Mouse (Mus musculus): Measurements from ENCODE around the gene Rnf169. TPM values are rescaled to one million over a fixed set of nuclear protein-coding genes. Genes with fewer than 3 reads are reported as not detected.

Rnf169 gene
- total and polyA plus RNA-seq, 2 experiments from 2014 or later = 3.6 to 17.1 TPM

DNA sequence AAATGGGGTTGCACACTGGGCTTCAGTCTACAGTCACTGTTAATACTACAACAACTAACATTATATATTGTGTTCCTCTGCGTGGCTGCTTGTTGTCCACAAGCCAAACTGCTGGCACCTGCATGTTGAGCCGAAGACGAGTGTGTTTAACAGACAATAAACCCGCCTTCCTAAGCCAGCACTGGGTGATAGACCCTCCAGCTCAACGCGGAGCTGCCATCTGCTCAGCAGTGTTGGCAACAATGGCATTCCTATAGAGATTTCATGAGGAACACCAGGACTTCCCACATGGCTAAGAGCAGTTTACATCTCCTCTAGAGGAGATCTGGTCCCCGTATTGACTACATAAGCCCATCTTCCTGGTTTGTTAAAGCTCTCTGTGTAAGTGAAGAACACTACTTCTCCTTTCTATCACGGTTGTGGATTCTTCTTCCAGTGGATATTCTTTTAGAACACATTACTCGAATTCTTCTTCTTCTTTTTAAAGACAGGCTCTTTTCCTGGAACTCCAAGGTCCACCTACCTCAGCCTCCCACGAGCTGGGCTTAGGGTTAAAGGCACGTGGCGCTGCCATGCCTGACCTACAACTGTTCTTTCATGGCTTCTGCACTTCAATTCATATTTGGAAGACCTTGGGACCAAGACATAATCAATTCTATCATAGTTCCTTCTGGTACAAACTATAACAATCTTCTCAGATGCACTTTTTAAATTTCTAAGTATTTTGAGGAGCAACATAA, 22.9 kb downstream of the Rnf169 start:
- no peak overlapping the region for H3K27ac ChIP-seq (ENCODE audit: low read depth, low read length)
- 79% methylated on average over 12 of the region's 12 CpGs for WGBS
- no peak for ATAC-seq (ENCODE audit: low FRiP score)
- no peak for TF ChIP-seq CTCF (IDR thresholded peaks at IDR 0.05)
- no peaks in the 10 kb centered on the region for H3K36me3 ChIP-seq (ENCODE audit: insufficient read depth, low read length)
- no peaks in the 10 kb centered on the region for H3K9me3 ChIP-seq (ENCODE audit: low read length)
- H3K9ac ChIP-seq (replicated peaks; ENCODE audit: low read length, poor library complexity, severe bottlenecking) = no peak overlapping the region
- no peak for DNase-seq (ENCODE audit: low spot score)
- H3K27me3 ChIP-seq (ENCODE audit: insufficient read depth, low read length) = no peaks in the 10 kb centered on the region
- H3K4me1 ChIP-seq (ENCODE audit: insufficient read depth, low read length) = peaks cover under 1% of the 10 kb centered on the region; the same call in 1 of the 2 replicates
- no peak overlapping the region for H3K4me3 ChIP-seq (ENCODE audit: low read depth, low read length)
- H3K4me2 ChIP-seq (ENCODE audit: low read depth, low read length, poor library complexity, severe bottlenecking) = no peak overlapping the region

DNA sequence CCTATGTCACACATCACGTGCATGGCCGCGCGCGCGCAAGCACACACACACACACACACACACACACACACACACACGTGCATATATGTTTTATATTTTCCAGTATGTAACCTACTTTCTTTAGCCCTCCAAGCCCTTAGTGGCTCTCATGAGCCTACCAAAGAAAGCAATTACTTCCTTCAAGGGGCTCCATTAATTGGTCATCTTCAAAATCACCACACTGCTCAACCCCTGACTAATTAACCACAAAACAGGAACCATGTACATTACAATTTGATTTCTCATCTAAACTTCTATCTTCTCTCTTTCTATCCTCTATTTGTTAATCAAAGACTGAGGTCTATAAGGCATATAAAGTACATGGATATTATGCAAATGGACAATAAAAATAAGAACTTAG, 24.2 kb downstream of the Rnf169 start:
- ATAC-seq (ENCODE audit: low FRiP score) (no peak), DNase-seq (ENCODE audit: low spot score) (no peak)
- no peaks in the 10 kb centered on the region for H3K36me3 ChIP-seq (ENCODE audit: insufficient read depth, low read length)
- WGBS = 95% methylated on average over 7 of the region's 7 CpGs
- H3K27me3 ChIP-seq (ENCODE audit: insufficient read depth, low read length) = no peaks in the 10 kb centered on the region
- no peak overlapping the region for H3K4me2 ChIP-seq (ENCODE audit: low read depth, low read length, poor library complexity, severe bottlenecking)
- H3K4me1 ChIP-seq (ENCODE audit: insufficient read depth, low read length) = no peaks in the 10 kb centered on the region
- H3K27ac ChIP-seq (ENCODE audit: low read depth, low read length) = no peak overlapping the region
- no peak overlapping the region for H3K4me3 ChIP-seq (ENCODE audit: low read depth, low read length)
- no peak for TF ChIP-seq CTCF (IDR thresholded peaks at IDR 0.05)
- H3K9ac ChIP-seq (replicated peaks; ENCODE audit: low read length, poor library complexity, severe bottlenecking) = no peak overlapping the region
- no peaks in the 10 kb centered on the region for H3K9me3 ChIP-seq (ENCODE audit: low read length)

DNA sequence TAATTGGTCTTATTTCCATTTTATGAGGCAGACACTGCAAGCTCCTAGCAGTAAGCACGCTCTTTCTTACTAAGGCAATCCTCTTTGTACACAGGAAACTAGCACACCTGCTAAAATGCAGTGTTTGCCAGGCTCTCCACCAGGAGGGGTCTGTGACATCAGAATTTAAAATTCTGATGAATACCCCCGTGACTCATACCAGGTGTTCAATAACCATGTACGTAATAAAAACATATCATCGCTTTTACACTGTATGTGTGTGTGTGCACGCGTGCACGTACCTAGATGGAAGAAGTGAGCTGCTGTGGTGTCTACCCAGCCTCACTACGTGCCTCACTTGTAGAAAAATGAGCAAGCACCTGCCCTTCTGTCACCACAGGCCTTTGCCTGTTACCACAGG, 26.0 kb downstream of the Rnf169 start:
- 92% methylated on average over 8 of the region's 8 CpGs for WGBS
- Histone ChIP-seq H3K27me3 (ENCODE audit: insufficient read depth, low read length) (no peaks in the 10 kb centered on the region), H3K36me3 (ENCODE audit: insufficient read depth, low read length) (no peaks in the 10 kb centered on the region), H3K4me3 (ENCODE audit: low read depth, low read length) (no peak overlapping the region), H3K27ac (ENCODE audit: low read depth, low read length) (no peak overlapping the region), H3K4me1 (ENCODE audit: insufficient read depth, low read length) (no peaks in the 10 kb centered on the region), H3K4me2 (ENCODE audit: low read depth, low read length, poor library complexity, severe bottlenecking) (no peak overlapping the region), H3K9ac (replicated peaks; ENCODE audit: low read length, poor library complexity, severe bottlenecking) (no peak overlapping the region), H3K9me3 (ENCODE audit: low read length) (no peaks in the 10 kb centered on the region)
- DNase-seq (ENCODE audit: low spot score) (no peak), ATAC-seq (ENCODE audit: low FRiP score) (no peak)
- TF ChIP-seq CTCF (IDR thresholded peaks at IDR 0.05) = no peak

DNA sequence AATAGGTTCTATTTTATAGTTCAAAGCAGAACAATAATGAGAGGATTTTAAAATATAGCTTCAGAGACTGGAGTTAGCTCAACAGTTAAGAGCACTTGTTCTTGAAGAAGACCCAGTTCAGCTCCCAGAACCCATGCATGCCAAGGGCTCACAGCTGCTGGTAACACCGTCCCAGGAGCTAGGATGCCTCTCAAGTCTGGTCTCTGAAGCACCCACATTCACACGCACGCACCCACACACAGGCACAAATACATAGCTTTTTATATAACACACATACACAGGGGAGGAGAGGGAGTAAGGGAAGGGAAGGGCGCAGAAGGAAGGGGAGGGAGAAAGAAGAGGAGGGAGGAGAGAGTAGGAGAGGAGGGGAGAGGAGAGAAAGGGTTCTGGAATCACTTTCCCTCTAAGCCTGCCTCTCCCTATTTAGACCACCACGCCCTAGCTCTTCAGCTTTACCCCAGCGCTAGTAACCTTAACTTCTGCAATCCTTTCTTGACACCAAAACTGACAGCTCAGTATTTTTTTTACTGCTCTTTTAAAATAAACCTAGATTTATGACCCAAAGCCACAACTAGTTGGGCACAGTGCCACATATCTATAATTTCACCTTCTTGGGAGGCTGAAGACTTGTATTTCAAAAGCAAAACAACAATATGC, 26.7 kb downstream of the Rnf169 start:
- Histone ChIP-seq H3K4me3 (ENCODE audit: low read depth, low read length) (no peak overlapping the region), H3K27me3 (ENCODE audit: insufficient read depth, low read length) (no peaks in the 10 kb centered on the region), H3K4me1 (ENCODE audit: insufficient read depth, low read length) (no peaks in the 10 kb centered on the region), H3K4me2 (ENCODE audit: low read depth, low read length, poor library complexity, severe bottlenecking) (no peak overlapping the region), H3K36me3 (ENCODE audit: insufficient read depth, low read length) (no peaks in the 10 kb centered on the region), H3K9me3 (ENCODE audit: low read length) (no peaks in the 10 kb centered on the region), H3K9ac (replicated peaks; ENCODE audit: low read length, poor library complexity, severe bottlenecking) (no peak overlapping the region), H3K27ac (ENCODE audit: low read depth, low read length) (no peak overlapping the region)
- no peak for TF ChIP-seq CTCF (IDR thresholded peaks at IDR 0.05)
- DNase-seq (ENCODE audit: low spot score) (no peak), ATAC-seq (ENCODE audit: low FRiP score) (no peak)
- WGBS = 93% methylated on average over 6 of the region's 6 CpGs

DNA sequence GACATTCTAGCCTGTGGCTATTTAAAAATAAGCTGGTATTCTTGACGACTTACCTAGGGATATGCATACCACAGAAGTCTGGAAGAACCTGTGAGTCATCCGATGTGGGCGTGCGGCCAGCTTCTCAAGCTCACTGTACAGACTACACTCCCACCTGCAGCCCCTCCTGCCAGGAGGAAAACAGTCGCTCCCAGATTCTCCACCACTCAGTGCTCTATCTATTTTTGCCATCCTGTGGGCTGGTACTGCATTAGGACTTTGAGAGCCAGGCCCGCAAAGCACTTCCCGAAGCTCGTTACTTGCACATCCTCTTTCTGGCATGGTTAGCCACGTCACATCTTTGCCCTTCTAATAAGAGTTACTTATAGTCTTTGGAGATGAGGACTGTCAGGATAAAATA, 32.9 kb downstream of the Rnf169 start:
- DNase-seq (ENCODE audit: low spot score) = peak; percentile 19
- no peak for ATAC-seq (ENCODE audit: low FRiP score)
- Histone ChIP-seq H3K4me1 (ENCODE audit: insufficient read depth, low read length) (no peaks in the 10 kb centered on the region), H3K36me3 (ENCODE audit: insufficient read depth, low read length) (peaks cover 10% of the 10 kb centered on the region; the same call in 1 of the 2 replicates), H3K9ac (replicated peaks; ENCODE audit: low read length, poor library complexity, severe bottlenecking) (no peak overlapping the region), H3K27me3 (ENCODE audit: insufficient read depth, low read length) (no peaks in the 10 kb centered on the region), H3K27ac (ENCODE audit: low read depth, low read length) (no peak overlapping the region), H3K9me3 (ENCODE audit: low read length) (no peaks in the 10 kb centered on the region), H3K4me3 (ENCODE audit: low read depth, low read length) (no peak overlapping the region), H3K4me2 (ENCODE audit: low read depth, low read length, poor library complexity, severe bottlenecking) (no peak overlapping the region)
- WGBS = 81% methylated on average over 9 of the region's 9 CpGs
- TF ChIP-seq CTCF (IDR thresholded peaks at IDR 0.05) = no peak

DNA sequence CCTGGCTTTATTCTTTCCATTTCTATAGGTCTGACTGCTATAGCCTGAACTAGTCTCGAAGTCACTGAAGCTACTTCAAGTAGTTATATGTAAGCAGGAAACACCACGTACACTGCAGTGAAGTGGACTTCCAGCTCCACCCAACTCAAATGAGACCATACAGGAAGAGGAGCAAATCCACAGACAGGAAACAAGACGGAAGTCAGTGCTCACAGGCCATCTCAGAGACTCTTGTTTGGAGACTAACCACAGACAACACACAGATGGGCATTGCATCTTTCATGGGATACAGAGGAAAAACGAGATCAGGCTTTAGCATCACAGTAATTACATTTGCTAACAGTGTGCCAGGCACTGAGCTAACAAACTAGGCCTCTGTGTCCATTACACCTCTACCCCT, 33.9 kb downstream of the Rnf169 start:
- no peaks in the 10 kb centered on the region for H3K4me1 ChIP-seq (ENCODE audit: insufficient read depth, low read length)
- H3K36me3 ChIP-seq (ENCODE audit: insufficient read depth, low read length) = peaks cover 10% of the 10 kb centered on the region; the same call in 1 of the 2 replicates
- H3K27ac ChIP-seq (ENCODE audit: low read depth, low read length) = no peak overlapping the region
- no peaks in the 10 kb centered on the region for H3K9me3 ChIP-seq (ENCODE audit: low read length)
- no peak for ATAC-seq (ENCODE audit: low FRiP score)
- H3K4me2 ChIP-seq (ENCODE audit: low read depth, low read length, poor library complexity, severe bottlenecking) = no peak overlapping the region
- no peaks in the 10 kb centered on the region for H3K27me3 ChIP-seq (ENCODE audit: insufficient read depth, low read length)
- TF ChIP-seq CTCF (IDR thresholded peaks at IDR 0.05) = no peak
- no peak for DNase-seq (ENCODE audit: low spot score)
- no peak overlapping the region for H3K9ac ChIP-seq (replicated peaks; ENCODE audit: low read length, poor library complexity, severe bottlenecking)
- 94% methylated on average over 4 of the region's 4 CpGs for WGBS
- no peak overlapping the region for H3K4me3 ChIP-seq (ENCODE audit: low read depth, low read length)

Measured in midbrain, postnatal 0 days (tissue).